Mouse (Mus musculus): ENCODE results near the gene Lysmd3.

Lysmd3 gene

DNA sequence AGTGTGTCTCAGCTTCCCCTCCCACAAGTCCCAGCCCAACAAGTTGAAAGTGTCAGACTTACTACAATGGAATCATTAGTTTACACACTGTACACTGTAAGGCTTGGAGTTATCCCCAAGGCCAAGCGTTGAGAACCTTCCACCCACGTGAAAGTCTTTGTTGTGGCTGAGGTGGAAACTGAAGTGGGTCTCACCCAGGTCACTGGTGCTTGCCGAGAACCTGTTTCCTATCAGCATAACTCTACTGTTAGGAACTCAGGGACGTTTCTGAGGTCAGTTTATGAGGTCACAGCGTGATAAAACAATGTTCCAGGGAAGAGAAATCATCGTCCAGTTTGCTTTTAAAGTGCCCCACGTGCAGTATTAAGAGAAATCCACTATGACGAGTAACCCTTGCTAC, 17.9 kb downstream of the Lysmd3 start:
- no peak for DNase-seq (ENCODE audit: low spot score in 2 of 2)

DNA sequence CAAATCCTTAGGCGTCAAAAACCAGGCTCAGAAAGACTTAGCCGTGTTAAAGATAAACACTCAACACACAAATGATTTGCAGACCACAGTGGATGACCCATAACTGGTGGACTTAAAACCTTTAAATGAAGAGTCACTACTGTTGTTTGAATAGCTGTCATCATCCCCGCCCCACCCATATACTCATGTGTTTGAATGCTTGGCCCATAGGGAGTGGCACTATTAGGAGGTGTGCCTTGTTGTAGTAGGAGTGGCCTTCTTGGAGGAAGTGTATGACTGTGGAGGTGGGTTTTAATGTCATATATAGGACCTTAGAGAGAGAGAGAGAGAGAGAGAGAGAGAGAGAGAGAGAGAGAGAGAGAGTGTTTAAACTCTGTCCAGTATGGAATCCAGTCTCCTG, 25.6 kb downstream of the Lysmd3 start:
- DNase-seq (ENCODE audit: low spot score in 2 of 2) = no peak

DNA sequence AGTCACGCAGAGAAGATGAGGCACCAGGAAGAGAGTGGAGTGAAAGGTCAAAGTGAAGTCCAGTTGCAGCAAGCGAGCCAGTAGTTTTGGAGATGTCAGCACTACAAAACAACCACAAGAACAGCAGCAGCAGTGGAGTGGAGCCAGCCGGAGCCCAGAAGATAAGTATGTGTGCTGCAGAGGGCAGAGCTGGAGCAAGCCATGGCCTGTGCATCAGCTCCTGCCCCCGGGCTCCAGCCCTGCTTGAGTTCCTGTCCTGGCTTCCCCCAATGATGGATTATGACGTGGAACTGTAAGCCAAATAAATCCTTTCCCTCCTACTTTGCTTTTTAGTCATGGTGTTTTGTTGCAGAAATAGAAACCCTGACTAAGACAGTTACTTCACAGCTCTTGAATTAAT, 26.8 kb downstream of the Lysmd3 start:
- DNase-seq (ENCODE audit: low spot score in 2 of 2) = no peak

DNA sequence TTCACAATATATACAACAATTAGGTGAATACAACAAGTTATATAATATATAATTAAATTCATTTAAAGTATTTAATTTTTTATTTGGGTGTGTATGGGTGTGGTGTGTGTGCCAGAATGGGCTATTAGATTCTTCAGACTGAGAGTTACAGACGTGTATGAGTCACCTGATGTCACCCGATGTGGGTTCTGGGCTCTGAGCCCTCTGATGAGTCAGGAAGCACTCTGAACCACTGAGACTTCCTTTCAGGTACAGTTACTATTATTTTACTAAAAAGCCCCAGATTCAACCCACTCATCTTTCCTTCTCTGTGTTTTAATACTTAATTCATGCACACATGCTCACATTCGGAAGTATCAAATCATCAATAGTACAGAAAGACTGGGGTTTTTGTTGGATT, 27.4 kb downstream of the Lysmd3 start:
- DNase-seq (ENCODE audit: low spot score in 2 of 2) = no peak

DNA sequence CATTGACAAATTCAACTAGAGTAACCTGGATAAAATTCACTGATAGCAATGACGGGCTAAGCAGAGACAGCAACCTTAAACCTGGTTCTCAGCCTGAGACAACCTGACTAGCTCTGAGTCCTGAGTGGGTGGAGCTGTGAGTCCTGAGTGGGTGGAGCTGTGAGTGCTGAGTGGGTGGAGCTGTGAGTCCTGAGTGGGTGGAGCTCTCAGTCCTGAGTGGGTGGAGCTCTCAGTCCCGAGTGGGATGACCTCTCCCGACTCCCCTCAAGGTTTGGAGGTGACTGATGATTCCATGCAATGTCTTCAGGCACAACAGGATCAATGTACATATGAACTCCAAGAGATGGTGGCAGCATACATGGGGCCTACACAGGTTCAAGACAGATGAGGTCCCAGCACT, 32.1 kb downstream of the Lysmd3 start:
- DNase-seq (ENCODE audit: low spot score in 2 of 2) = no peak

DNA sequence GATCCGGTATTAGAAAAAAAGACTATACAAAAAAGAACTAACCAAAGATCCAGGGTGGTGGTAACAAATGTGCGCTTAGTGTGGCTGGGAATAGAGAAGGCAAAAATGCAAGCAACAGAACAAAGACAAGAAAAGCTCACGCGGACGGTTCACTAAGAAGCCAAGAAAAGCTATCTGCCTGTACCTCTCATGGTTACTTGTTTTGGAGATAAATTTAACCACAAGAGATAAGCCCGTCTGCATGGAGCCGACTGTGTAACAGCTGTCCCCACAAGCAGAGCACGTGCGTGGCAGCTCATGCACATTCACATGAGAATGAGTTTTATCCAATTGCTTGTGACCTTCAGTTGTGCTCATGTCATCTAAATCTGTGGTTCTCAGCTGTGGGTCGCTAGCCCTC, 33.0 kb downstream of the Lysmd3 start:
- DNase-seq (ENCODE audit: low spot score in 2 of 2) = no peak

DNA sequence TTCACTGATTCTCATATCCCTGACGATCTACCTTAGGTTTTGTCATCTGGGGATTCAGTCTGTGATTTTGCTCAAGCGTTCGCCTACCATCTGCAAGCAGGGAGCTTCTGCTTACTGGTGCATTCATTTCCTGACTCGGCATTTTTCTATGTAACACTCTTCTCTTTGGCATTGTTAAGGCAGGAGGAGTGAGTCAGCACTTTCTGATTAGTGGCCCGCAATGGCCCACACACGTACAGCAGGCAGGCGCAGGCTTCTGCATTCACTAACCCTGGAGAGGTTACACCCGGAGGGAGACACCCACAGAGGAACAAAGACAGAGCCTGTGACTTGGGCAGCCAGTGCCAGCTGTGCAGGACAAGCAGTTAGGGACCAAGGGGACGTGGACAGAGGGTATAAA, 34.1 kb downstream of the Lysmd3 start:
- DNase-seq (ENCODE audit: low spot score in 2 of 2) = no peak

DNA sequence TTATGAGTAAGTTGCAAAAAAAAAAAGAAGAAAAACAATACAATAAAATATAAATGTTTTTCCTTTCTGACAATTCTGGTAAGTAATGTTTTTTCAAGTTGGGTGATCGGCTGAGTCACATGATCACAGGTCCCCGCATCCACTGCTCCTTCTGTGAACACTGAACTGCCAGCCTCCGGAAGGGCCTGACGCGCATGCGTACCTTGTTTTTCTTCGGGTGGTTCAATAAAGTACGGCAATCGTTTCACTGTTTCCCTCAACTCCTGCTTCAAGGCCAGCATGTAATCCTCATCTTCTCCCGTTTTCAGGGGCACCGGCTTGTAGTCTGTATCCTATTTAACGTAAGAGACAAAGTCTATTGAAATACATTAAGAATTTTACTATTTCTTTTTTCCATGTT, 37.0 kb downstream of the Lysmd3 start:
- no peak for DNase-seq (ENCODE audit: low spot score in 2 of 2)

DNA sequence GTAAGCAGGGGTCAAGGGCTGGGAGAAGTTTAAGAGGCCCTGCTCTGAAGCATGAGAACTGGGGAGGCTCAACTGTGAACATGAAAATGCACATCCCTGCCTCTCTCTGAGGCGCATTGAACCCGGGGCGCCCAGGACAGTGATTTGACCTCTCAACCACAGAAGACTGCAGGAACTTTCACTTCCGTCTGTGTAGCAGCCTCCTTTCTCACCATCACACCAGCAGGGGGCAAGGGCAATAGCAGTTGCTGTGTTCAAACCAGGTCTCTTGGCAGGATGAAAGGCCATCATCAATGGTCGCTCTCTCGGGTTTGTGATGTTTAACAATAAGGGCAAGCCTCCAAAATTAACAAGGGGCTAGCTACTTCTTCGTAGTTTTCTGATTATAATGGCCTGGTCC, 45.7 kb downstream of the Lysmd3 start:
- no peak for DNase-seq (ENCODE audit: low spot score in 2 of 2)

DNA sequence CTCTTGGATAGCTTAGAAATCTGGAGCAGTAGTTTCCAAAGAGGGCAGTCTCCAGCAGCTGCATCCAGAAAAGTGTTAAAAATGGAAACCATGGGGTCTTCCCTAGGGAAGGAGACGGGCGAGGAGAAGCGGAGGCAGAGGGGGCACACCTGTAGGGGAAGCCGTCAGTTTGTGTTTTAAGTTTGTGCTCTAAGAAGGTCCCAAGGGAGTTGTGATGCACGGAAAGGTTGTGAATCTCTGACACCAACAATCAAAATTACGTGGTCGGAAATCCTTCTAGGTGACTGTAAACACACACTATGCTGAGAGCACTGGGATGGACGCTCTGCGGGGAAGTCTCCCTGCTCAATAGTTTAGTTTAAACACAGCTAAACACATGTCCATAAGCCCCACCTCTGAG, 46.2 kb downstream of the Lysmd3 start:
- no peak for DNase-seq (ENCODE audit: low spot score in 2 of 2)

DNA sequence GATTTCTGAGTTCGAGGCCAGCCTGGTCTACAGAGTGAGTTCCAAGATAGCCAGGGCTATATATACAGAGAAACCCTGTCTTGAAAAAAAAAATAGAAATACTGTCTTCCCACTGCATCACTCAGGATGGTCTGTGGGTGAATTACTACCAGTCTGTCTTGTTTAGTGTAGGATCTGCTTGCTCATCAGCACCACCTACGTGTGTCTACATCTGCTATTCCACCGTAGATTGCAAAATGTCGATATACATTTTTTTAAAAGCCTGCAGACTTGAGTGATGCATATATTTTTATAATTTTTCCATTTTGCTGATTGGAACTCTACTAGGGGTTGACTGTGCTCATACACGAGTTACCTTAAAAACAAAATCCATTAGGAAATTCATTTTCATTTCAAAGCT, 48.8 kb downstream of the Lysmd3 start:
- no peak for DNase-seq (ENCODE audit: low spot score in 2 of 2)

DNA sequence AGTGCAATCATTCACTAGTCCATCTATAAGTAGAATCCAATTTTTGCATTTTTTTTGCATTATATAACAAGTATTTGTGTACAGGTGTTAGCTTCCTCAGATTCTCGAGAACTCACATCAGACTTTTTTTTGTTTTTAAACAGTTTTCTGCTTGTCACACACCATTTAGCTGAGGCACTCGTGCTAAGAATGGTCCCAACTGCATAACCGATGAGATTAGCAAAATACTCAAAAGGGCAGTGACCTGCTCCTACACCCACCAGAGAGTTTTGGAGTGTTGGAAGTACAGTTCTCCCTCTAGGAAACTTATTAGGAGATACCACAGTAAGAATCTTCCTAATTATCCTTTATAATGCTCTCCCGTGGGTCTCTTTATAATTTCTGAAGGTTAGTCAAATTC, 52.3 kb downstream of the Lysmd3 start:
- DNase-seq (ENCODE audit: low spot score in 2 of 2) = no peak

DNA sequence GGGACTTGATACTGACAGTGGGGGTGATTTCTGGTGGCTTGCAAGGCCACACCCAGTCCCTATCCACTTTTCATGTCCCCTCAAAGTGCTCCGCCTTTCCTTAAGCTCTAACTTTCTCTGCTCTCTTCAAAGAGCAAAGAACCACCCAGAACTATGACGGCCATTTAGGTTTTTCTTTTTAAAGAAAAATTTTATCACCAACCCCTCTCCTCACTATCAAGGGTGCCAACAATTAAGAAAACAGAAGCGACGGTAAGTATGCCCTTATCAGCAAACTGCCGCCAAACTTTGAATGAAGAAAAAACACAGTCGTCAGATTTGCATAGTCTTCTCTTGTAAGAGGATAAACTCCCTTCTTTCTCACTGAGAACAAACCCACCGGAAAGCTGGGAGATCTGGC, 52.8 kb downstream of the Lysmd3 start:
- DNase-seq (ENCODE audit: low spot score in 2 of 2) = no peak

DNA sequence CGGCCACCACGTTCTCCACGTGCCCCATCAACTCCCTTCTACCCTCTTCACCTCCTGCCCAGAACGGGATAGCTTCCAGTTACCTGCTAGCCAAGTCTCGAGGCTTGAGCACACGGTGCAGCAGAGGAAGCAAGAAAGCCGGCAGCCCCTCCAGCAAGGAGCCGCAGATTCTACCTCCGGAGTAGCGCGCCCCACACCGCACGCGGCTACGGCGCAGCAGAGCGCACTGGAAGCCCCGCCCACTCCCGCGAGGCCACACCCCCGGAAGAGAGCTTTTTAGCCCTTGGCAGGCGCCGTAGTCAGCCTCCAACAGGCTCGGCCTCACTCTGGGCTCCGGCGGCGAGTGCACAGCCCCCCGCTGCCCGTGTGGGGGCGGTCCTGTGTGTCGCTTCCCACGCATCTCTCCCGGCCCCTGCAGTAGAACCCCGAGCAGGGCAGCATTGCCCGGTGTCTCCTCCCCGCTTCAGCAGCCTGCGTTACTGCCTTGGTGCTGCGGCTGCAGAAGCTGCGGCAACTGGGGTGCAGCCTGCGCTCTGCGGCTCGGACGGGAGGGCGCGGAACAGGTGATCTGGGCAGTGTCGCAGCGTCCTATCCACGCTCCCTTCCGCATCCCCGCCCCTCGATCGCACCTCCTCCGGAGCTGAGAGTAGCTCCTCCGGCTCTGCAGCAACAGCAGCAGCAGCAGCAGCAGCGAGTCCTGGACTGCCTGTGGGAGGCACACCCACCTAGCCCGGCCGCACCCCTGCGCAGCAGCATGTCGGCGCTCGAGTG, 53.5 kb downstream of the Lysmd3 start, which contains the start of the genes Polr3g and Mblac2:
Gene Polr3g (minus strand): TSS at position 239 of the 771 bp plus-strand sequence.
Gene Mblac2 (plus strand): TSS at position 567 of the 771 bp plus-strand sequence.
- DNase-seq (ENCODE audit: low spot score in 2 of 2) = peak; percentile 89 to 96

DNA sequence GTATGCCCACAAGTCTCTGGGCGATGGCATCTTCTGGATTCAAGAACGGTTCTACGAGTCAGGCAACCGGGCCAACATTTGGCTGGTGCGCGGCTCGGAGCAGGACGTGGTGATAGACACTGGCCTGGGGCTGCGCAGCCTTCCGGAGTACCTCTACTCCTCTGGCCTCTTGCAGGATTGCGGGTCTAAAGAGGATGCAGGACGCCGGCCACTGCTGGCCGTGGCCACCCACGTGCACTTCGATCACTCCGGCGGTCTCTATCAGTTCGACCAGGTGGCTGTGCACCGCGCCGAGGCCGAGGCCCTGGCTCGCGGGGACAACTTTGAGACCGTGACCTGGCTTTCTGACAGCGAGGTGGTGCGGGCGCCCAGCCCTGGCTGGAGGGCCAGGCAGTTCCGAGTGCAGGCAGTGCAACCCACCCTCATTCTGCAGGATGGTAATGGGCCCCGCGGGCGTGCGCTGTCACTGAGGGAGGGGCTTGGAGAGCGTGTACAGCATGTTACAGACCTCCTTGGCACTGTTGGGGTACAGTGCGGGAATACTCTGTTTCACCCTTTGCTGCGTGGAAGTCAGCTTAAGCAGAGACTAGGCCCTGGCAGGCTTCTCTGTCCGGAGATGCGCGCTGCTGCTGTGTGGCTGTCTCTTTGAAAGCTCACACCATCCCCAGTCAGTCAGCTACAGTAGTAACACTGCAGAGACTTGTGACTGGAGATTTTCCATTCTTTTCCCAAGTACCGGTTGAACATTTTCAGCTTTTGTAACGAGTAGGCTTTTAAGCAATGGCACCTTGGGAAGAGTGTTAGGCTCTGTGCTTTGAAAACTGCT, 54.3 kb downstream of the Lysmd3 start:
- peak; percentile 22 to 36 for DNase-seq (ENCODE audit: low spot score in 2 of 2)

DNA sequence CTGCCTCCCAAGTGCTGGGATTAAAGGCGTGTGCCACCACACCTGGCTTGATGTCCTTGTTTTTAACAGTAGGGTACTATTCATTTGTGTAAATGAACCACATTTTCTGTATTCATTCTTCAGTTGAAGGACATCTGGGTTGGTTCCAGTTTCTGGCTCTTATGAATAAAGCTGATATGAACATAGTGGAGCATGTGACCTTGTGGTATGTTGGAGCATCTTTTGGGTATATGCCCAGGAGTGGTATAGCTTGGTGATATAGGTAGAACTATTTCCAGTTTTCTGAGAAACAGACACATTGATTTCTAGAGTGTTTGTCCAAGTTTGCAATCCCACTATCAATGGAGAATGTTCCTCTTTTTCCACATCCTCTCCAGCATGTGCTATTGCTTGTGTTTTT, 56.4 kb downstream of the Lysmd3 start:
- DNase-seq (ENCODE audit: low spot score in 2 of 2) = no peak
